Mouse (Mus musculus): ENCODE data around the gene Eif4ebp2. TPM values are rescaled to one million over a fixed set of nuclear protein-coding genes. Genes with fewer than 3 reads are reported as not detected.
"Not testable (repeated sequence)": the region's sequence is repeated elsewhere in the genome, so short reads cannot be mapped to it uniquely, and the experiment has no call there.

The Eif4ebp2 gene
- polyA plus RNA-seq, 1 experiment from 2014 or later: 46.9 TPM

DNA sequence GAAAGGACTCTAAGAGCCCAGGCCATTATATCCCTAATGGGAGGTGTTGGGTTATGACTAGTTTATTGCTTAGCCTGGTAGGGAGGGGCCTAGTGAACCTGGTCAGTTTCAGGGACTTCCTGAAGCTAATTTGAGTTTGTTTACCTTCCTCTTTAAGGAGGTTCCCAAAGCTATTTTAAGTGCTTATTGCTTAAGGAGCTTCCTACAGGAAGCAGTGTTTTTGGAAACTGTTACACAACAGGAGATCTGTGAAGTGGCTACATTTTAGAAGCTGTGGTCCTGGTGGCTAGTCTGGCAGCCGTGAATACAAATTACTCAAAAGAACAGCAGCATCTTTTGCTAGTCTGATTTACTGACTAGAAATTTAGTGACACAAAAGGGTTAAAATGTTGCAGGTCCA, 21.9 kb upstream of the Eif4ebp2 start:
- Histone ChIP-seq H3K36me3 (ENCODE audit: control insufficient read depth, insufficient read depth, low read length) (no peaks in the 10 kb centered on the region), H3K9me3 (ENCODE audit: control insufficient read depth, low read length) (no peaks in the 10 kb centered on the region), H3K9ac (ENCODE audit: low read depth, low read length) (no peak overlapping the region), H3K4me2 (ENCODE audit: low read depth, low read length) (no peak overlapping the region), H3K27me3 (replicated peaks; ENCODE audit: control insufficient read depth, insufficient read depth, low read length) (no peaks in the 10 kb centered on the region), H3K4me1 (ENCODE audit: control insufficient read depth, insufficient read depth, low read length) (peaks cover 5% of the 10 kb centered on the region; the same call in 1 of the 2 replicates), H3K27ac (replicated peaks; ENCODE audit: low read depth, low read length) (no peak overlapping the region), H3K4me3 (ENCODE audit: low read depth, low read length) (no peak overlapping the region)
- 92% methylated on average over 1 of the region's 1 CpGs for WGBS
- ATAC-seq (ENCODE audit: low read depth): no peak
- DNase-seq (ENCODE audit: low spot score): no peak

DNA sequence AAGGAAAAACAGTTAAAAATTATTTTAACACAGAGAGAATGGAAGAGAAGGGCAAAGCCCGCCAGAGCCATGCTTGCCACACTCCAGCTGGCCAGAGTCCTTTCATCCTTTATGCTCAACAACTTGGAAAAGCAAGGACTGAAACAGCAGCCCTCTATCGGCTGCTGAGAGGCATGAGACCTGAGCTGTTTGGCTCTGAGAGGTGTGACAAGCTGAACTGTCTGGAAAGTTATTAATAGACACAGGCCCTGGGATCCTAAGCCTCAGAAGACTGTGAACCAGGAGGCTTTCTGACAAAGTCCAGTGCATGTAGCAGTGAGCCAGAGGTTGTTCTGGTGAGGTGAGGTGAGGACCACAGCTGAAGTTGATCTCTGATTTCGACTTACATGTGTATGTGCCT, 21.2 kb upstream of the Eif4ebp2 start:
- Histone ChIP-seq H3K36me3 (ENCODE audit: control insufficient read depth, insufficient read depth, low read length) (no peaks in the 10 kb centered on the region), H3K27ac (replicated peaks; ENCODE audit: low read depth, low read length) (no peak overlapping the region), H3K4me2 (ENCODE audit: low read depth, low read length) (no peak overlapping the region), H3K4me1 (ENCODE audit: control insufficient read depth, insufficient read depth, low read length) (peaks cover 5% of the 10 kb centered on the region; the same call in 1 of the 2 replicates), H3K27me3 (replicated peaks; ENCODE audit: control insufficient read depth, insufficient read depth, low read length) (no peaks in the 10 kb centered on the region), H3K4me3 (ENCODE audit: low read depth, low read length) (no peak overlapping the region), H3K9ac (ENCODE audit: low read depth, low read length) (no peak overlapping the region), H3K9me3 (ENCODE audit: control insufficient read depth, low read length) (no peaks in the 10 kb centered on the region)
- DNase-seq (ENCODE audit: low spot score) (no peak), ATAC-seq (ENCODE audit: low read depth) (no peak)
- 81% methylated on average over 3 of the region's 3 CpGs for WGBS

DNA sequence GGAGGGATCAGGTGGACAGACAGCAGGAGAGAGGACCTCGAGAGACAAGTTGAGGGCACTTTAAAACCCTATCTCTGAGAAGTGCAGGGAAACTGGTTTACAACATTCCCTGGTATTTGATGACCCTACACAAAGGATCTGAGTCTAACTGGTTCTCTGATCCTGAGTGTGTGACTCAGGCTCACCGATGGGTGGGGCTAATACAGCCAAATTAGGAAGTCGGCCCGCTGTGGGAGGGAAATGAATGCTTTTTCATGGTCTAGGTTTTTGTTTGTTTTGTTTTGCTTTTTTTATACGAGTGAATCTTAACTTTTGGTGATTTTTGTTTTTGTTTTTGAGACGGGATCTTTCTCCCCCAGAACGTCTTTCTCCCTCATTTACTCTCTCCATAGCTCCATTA, 16.4 kb upstream of the Eif4ebp2 start:
- Histone ChIP-seq H3K27ac (replicated peaks; ENCODE audit: low read depth, low read length) (no peak overlapping the region), H3K9ac (ENCODE audit: low read depth, low read length) (no peak overlapping the region), H3K4me1 (ENCODE audit: control insufficient read depth, insufficient read depth, low read length) (no peaks in the 10 kb centered on the region), H3K4me3 (ENCODE audit: low read depth, low read length) (no peak overlapping the region), H3K4me2 (ENCODE audit: low read depth, low read length) (no peak overlapping the region), H3K36me3 (ENCODE audit: control insufficient read depth, insufficient read depth, low read length) (no peaks in the 10 kb centered on the region), H3K27me3 (replicated peaks; ENCODE audit: control insufficient read depth, insufficient read depth, low read length) (no peaks in the 10 kb centered on the region), H3K9me3 (ENCODE audit: control insufficient read depth, low read length) (no peaks in the 10 kb centered on the region)
- DNase-seq (ENCODE audit: low spot score) (no peak), ATAC-seq (ENCODE audit: low read depth) (no peak)
- WGBS: 63% methylated on average over 7 of the region's 7 CpGs

DNA sequence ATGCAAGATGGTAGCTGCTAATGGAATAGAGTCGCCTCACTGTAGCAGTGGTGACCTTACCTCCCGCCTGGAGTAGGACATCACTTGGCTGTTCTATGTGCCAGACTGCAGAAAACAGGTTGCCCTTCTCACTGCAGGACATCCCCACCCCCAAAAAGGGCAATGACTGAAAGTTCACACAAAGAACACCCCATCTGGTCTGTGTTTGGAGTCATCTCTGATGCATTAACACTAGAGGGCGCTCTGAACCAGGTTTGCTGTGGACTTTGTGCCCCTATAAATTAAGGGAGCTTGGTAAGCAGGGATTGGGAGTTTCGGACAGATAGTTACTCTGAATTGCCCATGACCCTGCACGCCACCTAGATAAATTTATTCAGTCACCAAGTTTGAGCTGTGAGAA, 14.4 kb upstream of the Eif4ebp2 start:
- Histone ChIP-seq H3K4me3 (ENCODE audit: low read depth, low read length) (no peak overlapping the region), H3K27me3 (replicated peaks; ENCODE audit: control insufficient read depth, insufficient read depth, low read length) (no peaks in the 10 kb centered on the region), H3K9ac (ENCODE audit: low read depth, low read length) (no peak overlapping the region), H3K27ac (replicated peaks; ENCODE audit: low read depth, low read length) (no peak overlapping the region), H3K9me3 (ENCODE audit: control insufficient read depth, low read length) (no peaks in the 10 kb centered on the region), H3K4me2 (ENCODE audit: low read depth, low read length) (no peak overlapping the region), H3K4me1 (ENCODE audit: control insufficient read depth, insufficient read depth, low read length) (no peaks in the 10 kb centered on the region), H3K36me3 (ENCODE audit: control insufficient read depth, insufficient read depth, low read length) (no peaks in the 10 kb centered on the region)
- DNase-seq (ENCODE audit: low spot score) (peak; percentile 69), ATAC-seq (ENCODE audit: low read depth) (no peak)
- WGBS: 28% methylated on average over 5 of the region's 5 CpGs

DNA sequence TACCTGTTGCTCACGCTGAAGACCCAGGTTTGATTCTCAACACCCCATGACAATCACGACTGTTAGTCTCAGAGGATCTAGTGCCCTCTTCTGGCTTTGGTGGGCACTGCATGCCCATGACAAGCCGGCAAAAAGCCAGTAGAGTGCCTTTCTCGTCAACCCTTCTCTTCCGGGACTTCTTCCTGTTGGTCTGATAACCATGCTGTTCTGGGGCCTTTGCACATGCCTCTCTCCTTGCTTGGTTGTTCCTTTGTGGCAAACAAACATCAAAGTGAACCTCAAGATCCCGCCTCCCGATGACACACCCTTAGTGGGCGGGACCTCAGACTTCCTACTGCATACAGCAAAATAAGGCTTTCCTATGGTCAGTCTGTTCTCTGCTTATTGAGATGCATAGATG, 13.8 kb upstream of the Eif4ebp2 start:
- Histone ChIP-seq H3K27ac (replicated peaks; ENCODE audit: low read depth, low read length) (no peak overlapping the region), H3K4me3 (ENCODE audit: low read depth, low read length) (no peak overlapping the region), H3K4me1 (ENCODE audit: control insufficient read depth, insufficient read depth, low read length) (no peaks in the 10 kb centered on the region), H3K4me2 (ENCODE audit: low read depth, low read length) (no peak overlapping the region), H3K9me3 (ENCODE audit: control insufficient read depth, low read length) (no peaks in the 10 kb centered on the region), H3K9ac (ENCODE audit: low read depth, low read length) (no peak overlapping the region), H3K27me3 (replicated peaks; ENCODE audit: control insufficient read depth, insufficient read depth, low read length) (no peaks in the 10 kb centered on the region), H3K36me3 (ENCODE audit: control insufficient read depth, insufficient read depth, low read length) (no peaks in the 10 kb centered on the region)
- no peak for DNase-seq (ENCODE audit: low spot score)
- WGBS: 68% methylated on average over 8 of the region's 8 CpGs
- no peak for ATAC-seq (ENCODE audit: low read depth)

DNA sequence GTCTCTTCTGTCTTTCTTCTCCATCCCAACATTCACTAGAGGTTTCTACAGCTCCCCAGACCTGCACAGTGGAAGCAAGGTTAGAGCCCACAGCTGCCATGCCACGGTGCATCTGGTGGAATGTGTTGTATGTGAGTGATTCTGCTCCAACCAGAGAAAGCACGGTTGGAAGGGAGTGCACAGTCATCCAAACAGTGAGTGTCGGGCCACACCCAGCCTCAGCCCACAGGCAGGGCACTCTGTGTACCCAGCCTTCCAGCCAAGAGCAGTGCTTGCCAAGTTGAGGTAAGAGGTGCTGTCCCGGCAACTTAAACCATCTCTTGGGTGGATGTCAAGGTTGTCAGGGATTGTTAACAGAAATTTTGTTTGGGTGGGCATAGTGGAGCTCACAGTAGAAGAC, 12.5 kb upstream of the Eif4ebp2 start:
- Histone ChIP-seq H3K36me3 (ENCODE audit: control insufficient read depth, insufficient read depth, low read length) (no peaks in the 10 kb centered on the region), H3K4me1 (ENCODE audit: control insufficient read depth, insufficient read depth, low read length) (no peaks in the 10 kb centered on the region), H3K9me3 (ENCODE audit: control insufficient read depth, low read length) (no peaks in the 10 kb centered on the region), H3K27ac (replicated peaks; ENCODE audit: low read depth, low read length) (no peak overlapping the region), H3K4me3 (ENCODE audit: low read depth, low read length) (no peak overlapping the region), H3K4me2 (ENCODE audit: low read depth, low read length) (no peak overlapping the region), H3K27me3 (replicated peaks; ENCODE audit: control insufficient read depth, insufficient read depth, low read length) (no peaks in the 10 kb centered on the region), H3K9ac (ENCODE audit: low read depth, low read length) (no peak overlapping the region)
- 80% methylated on average over 4 of the region's 4 CpGs for WGBS
- no peak for DNase-seq (ENCODE audit: low spot score)
- ATAC-seq (ENCODE audit: low read depth): no peak

DNA sequence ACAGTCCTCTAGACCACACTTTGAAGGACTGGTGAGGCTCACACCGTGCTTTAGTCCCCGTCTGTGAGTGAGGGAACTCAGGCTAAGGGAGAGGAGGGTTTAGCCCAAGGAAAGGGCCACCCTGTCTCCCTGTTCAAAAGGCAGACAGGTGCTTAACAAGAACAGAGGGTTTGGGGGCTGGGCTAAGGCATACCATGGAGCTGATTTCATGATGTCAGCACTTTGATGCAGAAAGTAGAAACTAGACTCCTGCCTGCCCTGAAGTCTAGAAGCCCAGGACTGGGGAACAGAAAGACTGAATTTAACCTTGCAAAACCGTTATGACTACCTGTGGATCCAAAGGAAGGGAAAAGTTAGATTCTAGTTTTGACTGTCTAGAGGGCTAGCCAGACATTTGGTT, 4.7 kb upstream of the Eif4ebp2 start:
- ATAC-seq (ENCODE audit: low read depth) (no peak), DNase-seq (ENCODE audit: low spot score) (no peak)
- Histone ChIP-seq H3K4me2 (ENCODE audit: low read depth, low read length) (no peak overlapping the region), H3K9ac (ENCODE audit: low read depth, low read length) (no peak overlapping the region), H3K27ac (replicated peaks; ENCODE audit: low read depth, low read length) (no peak overlapping the region), H3K9me3 (ENCODE audit: control insufficient read depth, low read length) (no peaks in the 10 kb centered on the region), H3K27me3 (replicated peaks; ENCODE audit: control insufficient read depth, insufficient read depth, low read length) (no peaks in the 10 kb centered on the region), H3K36me3 (ENCODE audit: control insufficient read depth, insufficient read depth, low read length) (no peaks in the 10 kb centered on the region), H3K4me3 (ENCODE audit: low read depth, low read length) (no peak overlapping the region), H3K4me1 (ENCODE audit: control insufficient read depth, insufficient read depth, low read length) (no peaks in the 10 kb centered on the region)
- WGBS: 48% methylated on average over 3 of the region's 3 CpGs

DNA sequence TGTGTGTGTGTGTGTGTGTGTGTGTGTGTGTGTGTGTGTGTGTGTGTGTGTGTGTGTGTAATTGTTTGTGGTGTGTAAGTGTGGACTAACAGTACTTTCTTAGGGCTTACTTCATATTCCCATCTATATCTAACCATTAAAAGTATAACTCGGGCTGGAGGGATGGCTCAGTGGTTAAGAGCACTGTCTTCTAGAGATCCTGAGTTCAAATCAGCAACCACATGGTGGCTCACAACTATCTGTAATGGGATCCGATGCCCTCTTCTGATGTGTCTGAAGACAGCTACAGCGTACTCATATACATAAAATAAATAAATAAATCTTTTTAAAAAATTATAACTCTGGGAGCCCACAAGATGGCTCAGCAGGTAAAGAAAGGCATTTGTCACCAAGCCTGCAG, 710 bp upstream of the Eif4ebp2 start:
- Histone ChIP-seq H3K4me3 (ENCODE audit: low read depth, low read length) (peak overlapping the region; percentile 96; the same call in 1 of the 2 replicates), H3K4me2 (ENCODE audit: low read depth, low read length) (peak overlapping the region; percentile 71; the same call in 1 of the 2 replicates), H3K36me3 (ENCODE audit: control insufficient read depth, insufficient read depth, low read length) (peaks cover 11% of the 10 kb centered on the region)
- H3K27me3 ChIP-seq (replicated peaks; ENCODE audit: control insufficient read depth, insufficient read depth, low read length); H3K9me3 ChIP-seq (ENCODE audit: control insufficient read depth, low read length); DNase-seq (ENCODE audit: low spot score); H3K27ac ChIP-seq (replicated peaks; ENCODE audit: low read depth, low read length); ATAC-seq (ENCODE audit: low read depth); H3K9ac ChIP-seq (ENCODE audit: low read depth, low read length); H3K4me1 ChIP-seq (ENCODE audit: control insufficient read depth, insufficient read depth, low read length): not testable (repeated sequence)
- 82% methylated on average over 3 of the region's 3 CpGs for WGBS

DNA sequence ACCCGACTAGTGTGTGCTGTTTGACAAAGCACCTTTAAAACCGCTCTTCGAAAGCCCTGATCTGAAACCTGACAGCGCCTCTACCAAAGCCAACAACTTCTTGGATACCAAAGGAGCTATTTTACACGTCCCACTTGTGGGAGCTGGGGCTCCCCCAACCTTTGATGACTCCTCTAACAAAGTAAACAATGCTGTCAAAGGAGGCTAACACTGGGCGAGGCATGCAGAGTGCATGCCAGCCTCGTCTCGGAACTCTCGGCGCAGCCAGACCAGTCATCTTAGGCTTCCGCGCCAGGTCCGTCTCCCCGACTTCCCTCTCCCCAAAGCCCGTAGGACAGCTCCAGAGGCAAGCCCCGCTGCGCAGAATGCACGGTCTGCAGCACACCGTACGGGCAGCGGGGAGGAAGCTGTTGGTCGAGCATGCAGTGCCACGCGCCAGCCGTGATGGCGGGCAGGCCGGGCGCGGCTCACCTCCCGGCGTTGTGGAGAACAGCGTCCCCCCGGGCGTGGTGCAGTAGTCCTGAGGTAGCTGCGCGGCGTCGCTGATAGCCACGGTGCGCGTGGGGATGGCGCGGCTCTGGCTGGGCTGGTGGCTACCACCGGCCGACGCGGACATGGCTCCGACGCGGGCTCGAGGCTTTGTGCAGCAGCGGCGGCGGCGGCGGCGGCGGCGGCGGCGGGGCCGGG, 387 bp downstream of the Eif4ebp2 start:
- Histone ChIP-seq H3K36me3 (ENCODE audit: control insufficient read depth, insufficient read depth, low read length) (peaks cover 12% of the 10 kb centered on the region), H3K4me3 (ENCODE audit: low read depth, low read length) (peak overlapping the region; percentile 96), H3K4me2 (ENCODE audit: low read depth, low read length) (peak overlapping the region; percentile 71), H3K4me1 (ENCODE audit: control insufficient read depth, insufficient read depth, low read length) (peaks cover 10% of the 10 kb centered on the region; the same call in 1 of the 2 replicates), H3K27me3 (replicated peaks; ENCODE audit: control insufficient read depth, insufficient read depth, low read length) (no peaks in the 10 kb centered on the region), H3K9ac (ENCODE audit: low read depth, low read length) (peak overlapping the region; percentile 89), H3K27ac (replicated peaks; ENCODE audit: low read depth, low read length) (peak overlapping the region; percentile 82), H3K9me3 (ENCODE audit: control insufficient read depth, low read length) (no peaks in the 10 kb centered on the region)
- 0% methylated on average over 24 of the region's 62 CpGs for WGBS
- ATAC-seq (ENCODE audit: low read depth): peak; percentile 55
- DNase-seq (ENCODE audit: low spot score): peak; percentile 24
